Mouse (Mus musculus) forebrain, embryonic 12.5 days (tissue): ENCODE results near the gene Zfp316. TPM values are rescaled to one million over a fixed set of nuclear protein-coding genes. Genes with fewer than 3 reads are reported as not detected.
A peak's percentile ranks its signal among the peaks of the same experiment; 100 is the strongest.

ENCODE experiments used
- ATAC-seq: fragments of 200-750 bp; cut with Nextera tagmentation; 2 replicates; pipeline ENCODE4 v1.8.0; 2017; ENCODE audit warnings: moderate TSS enrichment; ENCODE audit not compliant: low FRiP score
- H3K27ac ChIP-seq: fragments of 300-500 bp; sonication (generic); 2 replicates; pipeline ENCODE4 v1.5.1; 2016; ENCODE audit warnings: mild to moderate bottlenecking
- H3K27me3 ChIP-seq: fragments of 300-500 bp; sonication (generic); 2 replicates; pipeline ENCODE4 v1.6.1; 2016; ENCODE audit warnings: mild to moderate bottlenecking
- H3K36me3 ChIP-seq: fragments of 300-500 bp; sonication (generic); replicated peaks from 2 replicates; pipeline ENCODE4 v1.6.1; 2016; ENCODE audit warnings: mild to moderate bottlenecking
- H3K4me1 ChIP-seq: fragments of 300-500 bp; sonication (generic); 2 replicates; pipeline ENCODE4 v1.6.1; 2016
- H3K4me2 ChIP-seq: fragments of 300-500 bp; sonication (generic); 2 replicates; pipeline ENCODE4 v1.6.1; 2016; ENCODE audit warnings: mild to moderate bottlenecking, moderate library complexity
- H3K4me3 ChIP-seq: fragments of 300-500 bp; sonication (generic); replicated peaks from 2 replicates; pipeline ENCODE4 v1.5.1; 2016; ENCODE audit warnings: mild to moderate bottlenecking
- H3K9ac ChIP-seq: fragments of 300-500 bp; sonication (generic); 2 replicates; pipeline ENCODE4 v1.6.1; 2016; ENCODE audit warnings: mild to moderate bottlenecking
- H3K9me3 ChIP-seq: fragments of 300-500 bp; sonication (generic); 2 replicates; pipeline ENCODE4 v1.6.1; 2016
- WGBS: fragments of 180-500 bp; shearing (Covaris S2); methylation state at CpG from one replicate; pipeline ENCODE4 v1.1.7; 2016; 5-methylcytosine and 5-hydroxymethylcytosine counted together
- polyA plus RNA-seq: library from polyadenylated mRNA; unstranded; fragments of >200 nt; fragmentation: Nextera tagmentation; extraction: Ambion mirVana; gene quantifications from 2 replicates; pipeline ENCODE4 v1.2.1, GENCODE M21; 2016

Zfp316 gene
- polyA plus RNA-seq: 13.2 and 13.9 TPM in 2 replicates

- WGBS: under 1% methylated on average over 66 of the region's 79 CpGs
- H3K27ac ChIP-seq: peak within 1 kb of the TSS; percentile 85
- H3K36me3 ChIP-seq: peaks cover 6% of the 10 kb centered on the region
- peak within 1 kb of the TSS; percentile 99 for H3K9ac ChIP-seq
- H3K27me3 ChIP-seq: no peaks in the 10 kb centered on the region
- H3K4me2 ChIP-seq: peak within 1 kb of the TSS; percentile 96
- no peaks in the 10 kb centered on the region for H3K9me3 ChIP-seq
- ATAC-seq: peak; percentile 92
- peaks cover 30% of the 10 kb centered on the region for H3K4me1 ChIP-seq
- H3K4me3 ChIP-seq: peak within 1 kb of the TSS; percentile 94
These were observed at the start of gene Zfp316 for GRCm38 (mm10) chr5:143269363-143270150. Gene Zfp316, minus strand, starts transcription at chr5:143270022.

- WGBS: 87% methylated on average over 8 of the region's 8 CpGs
- H3K9ac ChIP-seq: no peak overlapping the region
- peaks cover 22% of the 10 kb centered on the region for H3K4me1 ChIP-seq
- no peaks in the 10 kb centered on the region for H3K9me3 ChIP-seq
- H3K4me2 ChIP-seq: no peak overlapping the region
- H3K27me3 ChIP-seq: no peaks in the 10 kb centered on the region
- no peak overlapping the region for H3K27ac ChIP-seq
- ATAC-seq: no peak
- no peak overlapping the region for H3K4me3 ChIP-seq
- H3K36me3 ChIP-seq: peaks cover 78% of the 10 kb centered on the region
These were observed 47.4 kb upstream of the Zfp316 start for GRCm38 (mm10) chr5:143317288-143317610.

GRCm38 (mm10) chr5:143316605-143317287 lies 46.9 kb upstream of the Zfp316 start:
- no peak overlapping the region for H3K4me3 ChIP-seq
- 94% methylated on average over 5 of the region's 5 CpGs for WGBS
- H3K4me2 ChIP-seq: no peak overlapping the region
- no peaks in the 10 kb centered on the region for H3K27me3 ChIP-seq
- no peak overlapping the region for H3K27ac ChIP-seq
- peaks cover 23% of the 10 kb centered on the region for H3K4me1 ChIP-seq
- H3K9ac ChIP-seq: no peak overlapping the region
- H3K9me3 ChIP-seq: no peaks in the 10 kb centered on the region
- H3K36me3 ChIP-seq: peaks cover 78% of the 10 kb centered on the region
- ATAC-seq: no peak

GRCm38 (mm10) chr5:143315514-143315888 lies 45.7 kb upstream of the Zfp316 start:
- Histone ChIP-seq H3K4me1 (peaks cover 32% of the 10 kb centered on the region), H3K4me3 (peak overlapping the region; percentile 86), H3K4me2 (peak overlapping the region; percentile 77), H3K27me3 (no peaks in the 10 kb centered on the region), H3K9me3 (no peaks in the 10 kb centered on the region), H3K9ac (peak overlapping the region; percentile 95), H3K36me3 (peaks cover 78% of the 10 kb centered on the region), H3K27ac (peak overlapping the region; percentile 97; the same call in 1 of the 2 replicates)
- WGBS: 12% methylated on average over 8 of the region's 8 CpGs
- no peak for ATAC-seq

GRCm38 (mm10) chr5:143314730-143315513 lies 45.1 kb upstream of the Zfp316 start, which contains the start of gene E130309D02Rik:
Gene E130309D02Rik, minus strand, starts transcription at chr5:143315360.
- peak within 1 kb of the TSS; percentile 77 for H3K4me2 ChIP-seq
- H3K9ac ChIP-seq: peak within 1 kb of the TSS; percentile 95
- H3K36me3 ChIP-seq: peaks cover 78% of the 10 kb centered on the region
- H3K27me3 ChIP-seq: no peaks in the 10 kb centered on the region
- ATAC-seq: peak; percentile 88
- under 1% methylated on average over 94 of the region's 101 CpGs for WGBS
- peak within 1 kb of the TSS; percentile 97 for H3K27ac ChIP-seq
- peak within 1 kb of the TSS; percentile 86 for H3K4me3 ChIP-seq
- H3K9me3 ChIP-seq: no peaks in the 10 kb centered on the region
- peaks cover 32% of the 10 kb centered on the region for H3K4me1 ChIP-seq

GRCm38 (mm10) chr5:143314183-143314729 lies 44.4 kb upstream of the Zfp316 start:
- H3K9ac ChIP-seq: peak overlapping the region; percentile 95
- H3K4me1 ChIP-seq: peaks cover 32% of the 10 kb centered on the region
- H3K4me2 ChIP-seq: peak overlapping the region; percentile 77
- peaks cover 78% of the 10 kb centered on the region for H3K36me3 ChIP-seq
- ATAC-seq: peak; percentile 33; the same call in 1 of the 2 replicates
- H3K9me3 ChIP-seq: no peaks in the 10 kb centered on the region
- H3K27me3 ChIP-seq: no peaks in the 10 kb centered on the region
- H3K27ac ChIP-seq: peak overlapping the region; percentile 97
- peak overlapping the region; percentile 86 for H3K4me3 ChIP-seq
- 1% methylated on average over 16 of the region's 16 CpGs for WGBS

- Histone ChIP-seq H3K27ac (no peak overlapping the region), H3K27me3 (no peaks in the 10 kb centered on the region), H3K4me1 (peaks cover 35% of the 10 kb centered on the region), H3K9me3 (no peaks in the 10 kb centered on the region), H3K4me2 (no peak overlapping the region), H3K9ac (no peak overlapping the region), H3K36me3 (peaks cover 77% of the 10 kb centered on the region), H3K4me3 (no peak overlapping the region)
- ATAC-seq: no peak
- WGBS: 69% methylated on average over 8 of the region's 8 CpGs
These were observed 42.1 kb upstream of the Zfp316 start for GRCm38 (mm10) chr5:143311886-143312285.

- H3K4me1 ChIP-seq: peaks cover 35% of the 10 kb centered on the region
- 93% methylated on average over 7 of the region's 7 CpGs for WGBS
- H3K27me3 ChIP-seq: no peaks in the 10 kb centered on the region
- H3K9ac ChIP-seq: no peak overlapping the region
- H3K4me2 ChIP-seq: no peak overlapping the region
- no peaks in the 10 kb centered on the region for H3K9me3 ChIP-seq
- H3K27ac ChIP-seq: no peak overlapping the region
- H3K4me3 ChIP-seq: no peak overlapping the region
- no peak for ATAC-seq
- H3K36me3 ChIP-seq: peaks cover 86% of the 10 kb centered on the region
These were observed 40.1 kb upstream of the Zfp316 start for GRCm38 (mm10) chr5:143309916-143310315.

- Histone ChIP-seq H3K27ac (no peak overlapping the region), H3K9me3 (no peaks in the 10 kb centered on the region), H3K36me3 (peaks cover 94% of the 10 kb centered on the region), H3K9ac (no peak overlapping the region), H3K4me3 (no peak overlapping the region), H3K4me2 (no peak overlapping the region), H3K27me3 (no peaks in the 10 kb centered on the region), H3K4me1 (peaks cover 29% of the 10 kb centered on the region)
- ATAC-seq: no peak
- WGBS: 93% methylated on average over 5 of the region's 5 CpGs
These were observed 39.0 kb upstream of the Zfp316 start for GRCm38 (mm10) chr5:143308825-143309224.

- Histone ChIP-seq H3K9me3 (no peaks in the 10 kb centered on the region), H3K9ac (no peak overlapping the region), H3K4me3 (no peak overlapping the region), H3K27me3 (no peaks in the 10 kb centered on the region), H3K36me3 (peaks cover 96% of the 10 kb centered on the region), H3K27ac (no peak overlapping the region), H3K4me1 (0 out of 2 replicates have a peak, but pooled peaks cover 7% of the 10 kb centered on the region), H3K4me2 (no peak overlapping the region)
- no peak for ATAC-seq
- WGBS: 94% methylated on average over 7 of the region's 7 CpGs
These were observed 34.4 kb upstream of the Zfp316 start for GRCm38 (mm10) chr5:143304251-143304650.

- no peak overlapping the region for H3K9ac ChIP-seq
- no peak for ATAC-seq
- no peaks in the 10 kb centered on the region for H3K4me1 ChIP-seq
- no peak overlapping the region for H3K4me3 ChIP-seq
- H3K9me3 ChIP-seq: no peaks in the 10 kb centered on the region
- peaks cover 81% of the 10 kb centered on the region for H3K36me3 ChIP-seq
- no peak overlapping the region for H3K4me2 ChIP-seq
- 82% methylated on average over 8 of the region's 8 CpGs for WGBS
- no peak overlapping the region for H3K27ac ChIP-seq
- no peaks in the 10 kb centered on the region for H3K27me3 ChIP-seq
These were observed 31.5 kb upstream of the Zfp316 start for GRCm38 (mm10) chr5:143301296-143301695.

GRCm38 (mm10) chr5:143299686-143300085 lies 29.9 kb upstream of the Zfp316 start:
- Histone ChIP-seq H3K4me3 (no peak overlapping the region), H3K27ac (no peak overlapping the region), H3K36me3 (peaks cover 65% of the 10 kb centered on the region), H3K4me1 (no peaks in the 10 kb centered on the region), H3K9me3 (0 out of 2 replicates have a peak, but pooled peaks cover 4% of the 10 kb centered on the region), H3K27me3 (peaks cover 5% of the 10 kb centered on the region), H3K9ac (no peak overlapping the region), H3K4me2 (no peak overlapping the region)
- 96% methylated on average over 4 of the region's 4 CpGs for WGBS
- ATAC-seq: no peak
